Mouse (Mus musculus): ENCODE measurements at regions not wholly inside any gene's neighbourhood (a gene's known extent, or its start where the extent isn't known, plus 50 kb on each side); places are given as distances from the start of the nearest gene placed in this dataset.

DNA sequence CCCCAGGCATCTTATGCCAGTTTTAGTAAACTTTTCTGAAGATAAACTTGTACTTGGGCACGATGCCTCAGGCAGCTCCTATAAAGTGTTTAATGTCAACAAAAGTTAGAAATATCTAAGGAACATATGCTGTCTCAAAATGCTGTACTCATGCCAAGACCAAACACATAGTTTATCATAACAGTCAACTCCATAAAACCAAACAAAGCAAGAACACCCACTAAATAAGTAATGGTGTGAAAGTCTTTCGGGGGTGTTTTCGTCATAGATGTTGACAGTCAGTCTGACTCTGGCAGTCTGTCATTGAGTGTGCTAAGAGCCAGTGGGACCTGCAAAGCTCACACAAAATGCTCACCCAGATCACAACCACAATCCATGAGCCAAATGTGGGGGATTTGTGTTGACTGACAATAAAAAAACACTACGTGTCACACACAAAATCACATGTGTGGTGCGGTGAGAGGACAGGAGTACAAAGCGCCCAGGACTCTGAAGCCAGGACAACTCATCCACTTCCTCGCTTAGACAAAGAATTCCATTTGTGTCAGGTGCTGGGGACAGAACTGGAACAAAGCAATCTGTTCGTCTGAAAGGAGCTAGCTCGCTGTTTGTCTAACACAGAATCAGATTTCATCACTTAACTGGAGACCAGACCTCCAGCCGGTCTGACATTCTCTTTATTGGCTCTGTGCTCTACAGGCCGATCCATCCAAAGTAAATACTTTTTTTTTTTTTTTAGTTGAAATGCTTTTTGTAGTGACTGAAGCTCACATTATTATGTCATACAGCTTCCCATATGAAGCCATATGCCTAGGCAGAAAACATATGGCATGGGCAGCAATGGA is 121.3 kb upstream of the Atp5g3 start:
- TF ChIP-seq POLR2A (IDR thresholded peaks at IDR 0.05; ENCODE audit: extremely low read depth, insufficient read depth, low read length) (no peak), CTCF (IDR thresholded peaks at IDR 0.05; ENCODE audit: extremely low read depth, insufficient read depth, low read length) (no peak)

Data from cortical plate, adult 2 months (tissue).